Mouse (Mus musculus) thymus, postnatal 25 days (tissue): Measurements from ENCODE around the gene Tmem121b.

ENCODE experiments used
- DNase-seq: peaks from one replicate; pipeline ENCODE4 v3.0.0; 2022

Gene Tmem121b

GRCm38 (mm10) chr6:120463086-120463871 is 30.3 kb downstream of the Tmem121b start, which contains the start of gene Il17ra:
Gene Il17ra, plus strand, starts transcription at chr6:120463247.
- DNase-seq: peak; percentile 95

- DNase-seq: no peak
Observed at GRCm38 (mm10) chr6:120462251-120462650, 31.4 kb downstream of the Tmem121b start.

- no peak for DNase-seq
Observed at GRCm38 (mm10) chr6:120461217-120461616, 32.4 kb downstream of the Tmem121b start.

- no peak for DNase-seq
Observed at GRCm38 (mm10) chr6:120457751-120458150, 35.9 kb downstream of the Tmem121b start.

- peak; percentile 42 for DNase-seq
Observed at GRCm38 (mm10) chr6:120457074-120457473, 36.5 kb downstream of the Tmem121b start.

- no peak for DNase-seq
Observed at GRCm38 (mm10) chr6:120454627-120455077, 39.0 kb downstream of the Tmem121b start.

GRCm38 (mm10) chr6:120453556-120453955 is 40.1 kb downstream of the Tmem121b start:
- no peak for DNase-seq

- no peak for DNase-seq
Observed at GRCm38 (mm10) chr6:120453103-120453445, 40.5 kb downstream of the Tmem121b start.

GRCm38 (mm10) chr6:120452384-120453102 is 41.1 kb downstream of the Tmem121b start:
- no peak for DNase-seq

- DNase-seq: no peak
Observed at GRCm38 (mm10) chr6:120450208-120450607, 43.4 kb downstream of the Tmem121b start.

GRCm38 (mm10) chr6:120443363-120444355 is 49.9 kb downstream of the Tmem121b start:
- no peak for DNase-seq

- no peak for DNase-seq
Observed at GRCm38 (mm10) chr6:120442171-120442749, 51.3 kb downstream of the Tmem121b start.
